Mouse (Mus musculus) neural tube, embryonic 11.5 days (tissue): ENCODE measurements at regions not wholly inside any gene's neighbourhood (a gene's known extent, or its start where the extent isn't known, plus 50 kb on each side); places are given as distances from the start of the nearest gene placed in this dataset.

Experiments
- ATAC-seq: fragments of 200-750 bp; cut with Nextera tagmentation; 2 replicates; pipeline ENCODE4 v1.8.0; 2017; ENCODE audit warnings: moderate number of reproducible peaks, mild to moderate bottlenecking, moderate TSS enrichment, moderate library complexity; ENCODE audit not compliant: insufficient read depth, low FRiP score, low TSS enrichment
- DNase-seq: peaks from one replicate; pipeline ENCODE4 v3.0.0-alpha.2; 2015; ENCODE audit warnings: low spot score
- H3K27ac ChIP-seq: fragments of 300-500 bp; sonication (generic); 2 replicates; pipeline ENCODE4 v1.5.1; 2014; ENCODE audit warnings: low read depth, mild to moderate bottlenecking, low read length
- H3K27me3 ChIP-seq: fragments of 300-500 bp; sonication (generic); 2 replicates; pipeline ENCODE4 v1.6.1; 2014; ENCODE audit warnings: mild to moderate bottlenecking, low read length, mixed read lengths; ENCODE audit not compliant: control insufficient read depth, insufficient read depth
- H3K36me3 ChIP-seq: fragments of 300-500 bp; sonication (generic); 2 replicates; pipeline ENCODE4 v1.6.1; 2014; ENCODE audit warnings: mild to moderate bottlenecking, low read length, moderate library complexity, mixed read lengths; ENCODE audit not compliant: control insufficient read depth, insufficient read depth
- H3K4me1 ChIP-seq: fragments of 300-500 bp; sonication (generic); 2 replicates; pipeline ENCODE4 v1.6.1; 2014; ENCODE audit warnings: low read length, mixed read lengths; ENCODE audit not compliant: control insufficient read depth, insufficient read depth
- H3K4me2 ChIP-seq: fragments of 300-500 bp; sonication (generic); 2 replicates; pipeline ENCODE4 v1.6.1; 2014; ENCODE audit warnings: low read depth, mild to moderate bottlenecking, moderate library complexity
- H3K4me3 ChIP-seq: fragments of 300-500 bp; sonication (generic); 2 replicates; pipeline ENCODE4 v1.5.1; 2014; ENCODE audit warnings: low read depth, low read length
- H3K9ac ChIP-seq: fragments of 300-500 bp; sonication (generic); 2 replicates; pipeline ENCODE4 v1.6.1; 2014; ENCODE audit warnings: mild to moderate bottlenecking, low read length
- H3K9me3 ChIP-seq: fragments of 300-500 bp; sonication (generic); 2 replicates; pipeline ENCODE4 v1.6.1; 2016; ENCODE audit warnings: low read length; ENCODE audit not compliant: control insufficient read depth
- WGBS: fragments of 180-500 bp; shearing (Covaris S2); extraction: QIAGEN DNeasy Blood & Tissue Kit; methylation state at CpG from one replicate; pipeline ENCODE4 v1.1.7; 2014; 5-methylcytosine and 5-hydroxymethylcytosine counted together

- Histone ChIP-seq H3K27ac (no peak overlapping the region), H3K9ac (no peak overlapping the region), H3K4me2 (no peak overlapping the region), H3K4me1 (no peaks in the 10 kb centered on the region), H3K27me3 (no peaks in the 10 kb centered on the region), H3K9me3 (no peaks in the 10 kb centered on the region), H3K36me3 (no peaks in the 10 kb centered on the region), H3K4me3 (no peak overlapping the region)
- WGBS, result 79% methylated on average over 7 of the region's 7 CpGs
- DNase-seq (no peak), ATAC-seq (no peak)
These were observed 110.3 kb downstream of the Evx1 start for GRCm38 (mm10) chr6:52423581-52424107.

GRCm38 (mm10) chr6:52424440-52424839 is 111.1 kb downstream of the Evx1 start:
- no peak for DNase-seq
- 86% methylated on average over 5 of the region's 5 CpGs for WGBS
- Histone ChIP-seq H3K4me3 (no peak overlapping the region), H3K4me1 (no peaks in the 10 kb centered on the region), H3K4me2 (no peak overlapping the region), H3K36me3 (no peaks in the 10 kb centered on the region), H3K27me3 (no peaks in the 10 kb centered on the region), H3K9ac (no peak overlapping the region), H3K9me3 (no peaks in the 10 kb centered on the region), H3K27ac (no peak overlapping the region)
- ATAC-seq, result no peak

- WGBS, result 94% methylated on average over 4 of the region's 4 CpGs
These were observed 111.8 kb downstream of the Evx1 start for GRCm38 (mm10) chr6:52425082-52425481.

GRCm38 (mm10) chr6:52428489-52429203 is 115.3 kb downstream of the Evx1 start:
- 84% methylated on average over 11 of the region's 11 CpGs for WGBS
- Histone ChIP-seq H3K4me1 (no peaks in the 10 kb centered on the region), H3K9ac (no peak overlapping the region), H3K9me3 (no peaks in the 10 kb centered on the region), H3K36me3 (no peaks in the 10 kb centered on the region), H3K27me3 (no peaks in the 10 kb centered on the region), H3K27ac (no peak overlapping the region), H3K4me3 (no peak overlapping the region), H3K4me2 (no peak overlapping the region)
- ATAC-seq (no peak), DNase-seq (no peak)

More at GRCm38 (mm10) chr6:52425082-52425481, 111.8 kb downstream of the Evx1 start:
- H3K4me1 ChIP-seq, result no peaks in the 10 kb centered on the region
- ATAC-seq (no peak), DNase-seq (no peak)
- no peaks in the 10 kb centered on the region for H3K36me3 ChIP-seq
- H3K9me3 ChIP-seq, result no peaks in the 10 kb centered on the region
- no peak overlapping the region for H3K4me2 ChIP-seq
- H3K9ac ChIP-seq, result no peak overlapping the region
- no peak overlapping the region for H3K4me3 ChIP-seq
- no peaks in the 10 kb centered on the region for H3K27me3 ChIP-seq
- H3K27ac ChIP-seq, result no peak overlapping the region

GRCm38 (mm10) chr6:52429204-52429552 is 115.9 kb downstream of the Evx1 start:
- 91% methylated on average over 5 of the region's 5 CpGs for WGBS
- no peak overlapping the region for H3K4me2 ChIP-seq

GRCm38 (mm10) chr6:52433234-52433633 is 119.9 kb downstream of the Evx1 start:
- no peaks in the 10 kb centered on the region for H3K4me1 ChIP-seq
- no peak overlapping the region for H3K27ac ChIP-seq
- WGBS, result 81% methylated on average over 2 of the region's 2 CpGs
- no peak overlapping the region for H3K4me2 ChIP-seq
- no peak overlapping the region for H3K4me3 ChIP-seq
- no peak for DNase-seq
- no peaks in the 10 kb centered on the region for H3K27me3 ChIP-seq
- no peak overlapping the region for H3K9ac ChIP-seq
- ATAC-seq, result no peak
- no peaks in the 10 kb centered on the region for H3K9me3 ChIP-seq
- no peaks in the 10 kb centered on the region for H3K36me3 ChIP-seq

More at GRCm38 (mm10) chr6:52429204-52429552, 115.9 kb downstream of the Evx1 start:
- no peak for DNase-seq
- Histone ChIP-seq H3K36me3 (no peaks in the 10 kb centered on the region), H3K4me3 (no peak overlapping the region), H3K9me3 (no peaks in the 10 kb centered on the region), H3K27me3 (no peaks in the 10 kb centered on the region), H3K9ac (no peak overlapping the region), H3K27ac (no peak overlapping the region), H3K4me1 (no peaks in the 10 kb centered on the region)
- no peak for ATAC-seq

- H3K9me3 ChIP-seq, result no peaks in the 10 kb centered on the region
- no peaks in the 10 kb centered on the region for H3K4me1 ChIP-seq
- no peak for DNase-seq
- no peak overlapping the region for H3K4me2 ChIP-seq
- no peak for ATAC-seq
- 83% methylated on average over 4 of the region's 4 CpGs for WGBS
- no peak overlapping the region for H3K9ac ChIP-seq
- no peak overlapping the region for H3K27ac ChIP-seq
- no peaks in the 10 kb centered on the region for H3K36me3 ChIP-seq
- H3K4me3 ChIP-seq, result no peak overlapping the region
- no peaks in the 10 kb centered on the region for H3K27me3 ChIP-seq
These were observed 121.5 kb downstream of the Evx1 start for GRCm38 (mm10) chr6:52434771-52435170.

GRCm38 (mm10) chr6:52435358-52435757 is 122.1 kb downstream of the Evx1 start:
- no peak overlapping the region for H3K4me2 ChIP-seq
- H3K9ac ChIP-seq, result no peak overlapping the region
- H3K36me3 ChIP-seq, result no peaks in the 10 kb centered on the region
- no peak for DNase-seq
- no peaks in the 10 kb centered on the region for H3K27me3 ChIP-seq
- no peaks in the 10 kb centered on the region for H3K4me1 ChIP-seq
- H3K27ac ChIP-seq, result no peak overlapping the region
- no peak for ATAC-seq
- WGBS, result 80% methylated on average over 5 of the region's 5 CpGs
- H3K4me3 ChIP-seq, result no peak overlapping the region
- no peaks in the 10 kb centered on the region for H3K9me3 ChIP-seq

GRCm38 (mm10) chr6:52438366-52438765 is 125.1 kb downstream of the Evx1 start:
- DNase-seq, result no peak
- Histone ChIP-seq H3K9ac (no peak overlapping the region), H3K36me3 (no peaks in the 10 kb centered on the region), H3K27ac (no peak overlapping the region), H3K9me3 (no peaks in the 10 kb centered on the region), H3K27me3 (no peaks in the 10 kb centered on the region), H3K4me1 (no peaks in the 10 kb centered on the region), H3K4me2 (no peak overlapping the region), H3K4me3 (no peak overlapping the region)
- WGBS, result 49% methylated on average over 8 of the region's 8 CpGs
- ATAC-seq, result no peak
